Mouse (Mus musculus) embryo, embryonic 10.5 days (tissue): ENCODE results near the gene Pnpla6.
A peak's percentile ranks its signal among the peaks of the same experiment; 100 is the strongest.
"Not testable (repeated sequence)": the region's sequence is repeated elsewhere in the genome, so short reads cannot be mapped to it uniquely, and the experiment has no call there.

Source experiments
- DNase-seq: peaks from one replicate; pipeline ENCODE4 v3.0.0-alpha.2; 2015; ENCODE audit warnings: low spot score

Pnpla6 gene

GRCm38 (mm10) chr8:3576211-3576960 is 61.2 kb downstream of the Pnpla6 start:
- DNase-seq: no peak

DNA sequence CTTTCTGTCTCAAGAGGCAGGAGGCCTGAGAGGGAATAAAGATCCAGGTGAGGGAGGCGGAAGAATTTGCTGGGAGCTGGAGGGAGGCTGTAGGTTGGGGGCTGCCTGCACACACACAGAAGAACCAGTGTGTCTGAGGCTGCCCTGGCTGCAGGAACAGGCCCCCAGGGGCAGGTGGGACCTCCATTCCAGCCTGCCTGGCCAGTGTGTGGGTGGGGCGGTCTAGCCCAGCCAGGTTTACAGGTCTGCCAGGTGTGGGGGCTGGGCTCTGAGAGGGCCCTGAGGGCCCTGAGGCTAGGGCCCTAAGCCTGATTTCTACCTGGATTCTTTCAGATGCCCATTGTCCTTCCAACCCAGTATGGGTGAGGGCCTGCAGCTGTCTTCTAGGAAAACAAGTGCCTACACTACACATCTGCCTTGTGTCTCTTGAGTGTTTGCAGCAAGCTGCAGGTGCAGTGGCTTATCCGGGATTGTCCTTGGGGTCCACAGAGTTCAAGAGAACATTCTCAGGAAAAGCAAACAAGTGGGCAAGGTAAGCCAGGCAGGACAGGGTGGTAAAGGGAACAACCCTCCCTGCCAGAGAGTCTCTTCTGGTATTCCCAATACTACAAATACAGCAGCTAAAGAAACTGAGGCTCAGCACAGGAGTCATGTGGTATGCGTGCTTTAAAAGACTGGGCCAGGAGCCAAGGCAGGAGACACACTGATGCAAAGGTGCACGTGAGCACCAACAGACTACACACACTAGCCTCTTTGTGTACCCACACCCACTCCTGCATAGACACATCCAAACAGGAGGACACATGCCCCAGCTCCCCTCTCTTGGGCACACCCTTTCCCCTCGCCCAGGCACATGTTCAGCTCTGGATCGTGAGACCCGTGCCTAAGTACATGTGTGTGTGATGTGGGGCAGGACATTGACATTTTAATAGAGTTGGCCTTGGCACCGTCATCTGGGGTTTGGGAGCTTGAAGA is 64.5 kb downstream of the Pnpla6 start:
- no peak for DNase-seq

DNA sequence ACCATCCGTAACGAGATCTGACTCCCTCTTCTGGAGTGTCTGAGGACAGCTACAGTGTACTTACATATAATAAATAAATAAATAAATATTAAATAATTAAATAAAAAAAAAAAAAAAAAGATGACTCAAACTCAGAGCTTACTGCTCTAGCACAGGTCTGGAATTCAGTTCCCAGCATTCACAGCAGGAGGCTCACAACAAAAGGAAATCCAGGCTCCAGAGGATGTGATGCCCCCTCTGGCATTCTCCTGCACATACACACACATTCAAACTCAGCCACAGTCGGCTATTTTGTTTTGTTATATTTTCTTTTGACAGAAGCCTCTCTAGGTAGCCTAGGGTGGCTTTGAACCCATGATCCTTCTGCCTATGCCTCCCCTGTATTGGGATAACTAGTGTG is 66.8 kb downstream of the Pnpla6 start:
- DNase-seq: not testable (repeated sequence)

DNA sequence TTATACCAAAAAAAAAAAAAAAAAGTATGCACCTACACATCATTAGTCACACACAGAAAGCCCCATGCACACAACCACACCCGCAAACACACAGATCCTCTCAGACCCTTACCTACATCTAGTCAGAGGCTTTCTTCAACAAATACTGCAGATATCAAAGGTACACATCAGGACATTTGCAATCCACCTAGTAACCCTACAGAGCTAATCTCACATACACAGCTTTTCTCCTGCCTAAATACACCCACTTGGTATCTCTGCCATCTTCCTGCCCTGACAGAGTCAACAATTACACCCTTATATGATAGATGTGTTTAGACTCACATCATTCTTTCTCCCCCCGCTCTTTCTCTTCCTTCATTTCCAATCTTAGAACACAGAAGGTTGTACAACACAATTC is 71.3 kb downstream of the Pnpla6 start:
- DNase-seq: no peak

DNA sequence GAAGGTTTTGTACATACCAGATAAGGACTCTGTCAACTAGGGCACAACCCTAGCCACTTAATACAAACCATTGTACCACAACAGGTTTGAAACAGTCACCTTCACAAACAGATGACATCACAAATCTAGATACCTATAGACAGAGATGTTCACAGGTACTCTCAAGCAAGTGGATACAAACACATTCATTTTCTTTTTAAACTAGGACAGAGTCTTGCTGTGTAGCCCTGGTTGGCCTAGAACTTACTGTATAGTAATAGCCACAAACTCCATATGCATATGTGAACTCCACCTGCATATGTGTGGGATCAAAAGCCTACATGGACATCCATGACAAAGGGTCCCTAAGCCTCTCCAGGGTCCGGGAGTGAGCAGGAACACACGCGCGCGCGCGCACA is 71.8 kb downstream of the Pnpla6 start, which contains the start of gene Camsap3:
Camsap3 (plus strand) TSS at position 301 of the 398 bp plus-strand sequence.
- no peak for DNase-seq

DNA sequence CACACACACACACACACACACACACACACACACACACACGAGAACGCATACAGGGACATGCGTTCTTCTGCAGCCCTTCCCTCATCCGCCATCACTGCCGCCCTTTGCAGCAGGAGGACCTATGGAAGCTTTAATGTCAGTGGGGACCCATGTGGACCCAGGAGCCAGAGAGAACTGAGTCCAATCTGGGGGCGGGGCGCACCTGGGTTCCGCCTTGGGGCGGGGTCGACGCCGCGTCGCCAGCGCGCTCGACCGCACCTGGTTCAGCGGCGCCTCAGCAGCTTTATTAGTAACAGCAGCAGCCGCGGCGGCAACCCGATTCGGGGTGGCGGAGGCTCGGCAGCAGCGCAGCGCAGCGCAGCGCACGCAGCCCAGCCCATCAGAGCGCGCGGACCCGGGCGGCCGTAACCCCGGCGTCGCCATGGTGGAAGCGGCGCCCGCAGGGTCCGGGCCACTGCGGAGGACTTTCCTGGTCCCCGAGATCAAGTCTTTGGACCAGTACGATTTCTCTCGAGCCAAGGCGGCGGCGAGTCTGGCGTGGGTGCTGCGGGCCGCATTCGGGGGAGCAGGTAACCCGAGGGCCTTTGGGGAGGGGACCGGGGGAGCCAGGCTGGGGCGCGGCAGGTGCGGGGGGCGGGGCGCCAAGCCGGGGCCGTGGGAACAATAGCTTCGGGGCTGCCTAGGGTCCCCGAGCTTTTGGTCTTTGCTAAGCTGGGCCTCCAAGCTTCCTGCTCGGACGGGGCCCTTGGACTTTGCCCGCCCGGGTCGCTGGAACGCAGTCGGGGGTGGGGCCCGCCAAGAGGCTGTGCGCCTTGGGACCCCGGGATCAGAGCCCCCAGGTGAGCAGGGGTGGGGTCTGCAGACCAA is 72.4 kb downstream of the Pnpla6 start:
- DNase-seq: peak; percentile 71

- peak; percentile 18 for DNase-seq
These were observed 73.1 kb downstream of the Pnpla6 start for GRCm38 (mm10) chr8:3588258-3588633.

DNA sequence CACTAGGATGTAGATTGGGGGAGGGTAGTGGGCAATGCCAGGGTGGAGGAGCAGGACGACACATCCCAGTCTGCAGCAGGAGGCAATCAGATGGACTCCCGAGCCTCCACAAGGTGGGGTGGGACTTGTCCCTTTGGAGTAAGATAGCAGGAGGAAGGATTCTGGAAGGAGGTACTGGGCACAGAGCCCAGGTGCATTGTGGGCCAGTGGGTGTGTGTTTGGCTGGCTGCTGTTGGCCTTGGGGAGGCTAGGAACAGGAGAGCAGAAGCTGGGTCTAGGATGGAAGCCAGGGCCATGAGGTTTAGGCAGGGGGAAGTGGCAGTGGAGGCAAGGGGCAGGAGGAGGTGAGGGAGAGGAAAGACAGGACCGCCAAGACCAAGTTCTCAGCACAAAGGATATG is 78.3 kb downstream of the Pnpla6 start:
- DNase-seq: no peak
